Comparison of ENCODE assay signal across 22 mouse cellular contexts in the genomic region with DNA sequence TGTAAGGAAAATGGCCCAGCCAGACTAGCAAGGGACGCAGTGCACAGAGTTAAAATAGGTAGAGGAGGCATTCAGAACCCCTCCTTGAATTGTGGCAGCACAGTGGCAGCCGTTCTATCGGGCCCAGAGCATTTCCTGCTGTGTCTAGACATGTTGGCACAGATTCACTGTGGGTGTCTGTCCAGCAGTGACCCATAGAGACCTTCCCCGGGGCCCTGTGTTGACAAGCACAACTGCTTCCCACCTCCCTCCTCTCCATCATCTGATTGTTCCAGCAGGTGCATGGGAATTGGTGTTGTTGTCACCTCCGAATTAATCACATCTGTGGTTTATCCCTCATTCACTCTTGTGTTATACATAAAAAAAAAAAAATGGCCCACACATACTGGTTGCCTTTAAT.
DNase-seq lines count a peak whose midpoint lies in the region; ATAC-seq lines count a peak whose summit lies in the region.
"Had no signal": no experiment of that assay in that cellular context is flagged by ENCODE, and none has a peak within 500 bp of the region (broad histone marks: within the 10 kb centered on the region; RNA-seq: fewer than 3 reads in every experiment).

No protein-coding gene starts in this region.

- H3K36me3 ChIP-seq in kidney, embryonic 14.5 days (ENCODE audit: control insufficient read depth, insufficient read depth, low read length) = no peaks in the 10 kb centered on the region
- H3K36me3 ChIP-seq: embryonic facial prominence, embryonic 15.5 days; hindbrain, embryonic 12.5 days; limb, embryonic 15.5 days; liver, embryonic 15.5 days had no signal

- ATAC-seq in kidney, embryonic 14.5 days (ENCODE audit: low FRiP score, low TSS enrichment) = no peak
- ATAC-seq: forebrain, embryonic 16.5 days had no signal

- no peak overlapping the region for H3K4me3 ChIP-seq in kidney, embryonic 14.5 days (ENCODE audit: low read length)
- H3K4me3 ChIP-seq: embryonic facial prominence, embryonic 15.5 days; heart, adult 2 months; hindbrain, embryonic 12.5 days; limb, embryonic 15.5 days; liver, embryonic 15.5 days; megakaryocyte, embryonic 14.5 days; myocyte had no signal

- no peaks in the 10 kb centered on the region for H3K27me3 ChIP-seq in kidney, embryonic 14.5 days (ENCODE audit: control insufficient read depth, insufficient read depth, low read length)
- H3K27me3 ChIP-seq: embryonic facial prominence, embryonic 15.5 days; hindbrain, embryonic 12.5 days; limb, embryonic 15.5 days; liver, embryonic 15.5 days; megakaryocyte, embryonic 14.5 days had no signal

- H3K9me3 ChIP-seq in kidney, embryonic 14.5 days (ENCODE audit: control insufficient read depth, low read length) = no peaks in the 10 kb centered on the region
- H3K9me3 ChIP-seq: embryonic facial prominence, embryonic 15.5 days; hindbrain, embryonic 12.5 days; limb, embryonic 15.5 days; liver, embryonic 15.5 days; megakaryocyte, embryonic 14.5 days had no signal

- no peak overlapping the region for H3K9ac ChIP-seq in kidney, embryonic 14.5 days (ENCODE audit: low read depth, low read length)
- H3K9ac ChIP-seq: embryonic facial prominence, embryonic 15.5 days; hindbrain, embryonic 12.5 days; limb, embryonic 15.5 days; liver, embryonic 15.5 days had no signal

- no peak overlapping the region for H3K4me2 ChIP-seq in kidney, embryonic 14.5 days (replicated peaks; ENCODE audit: low read depth, low read length)
- H3K4me2 ChIP-seq: embryonic facial prominence, embryonic 15.5 days; hindbrain, embryonic 12.5 days; limb, embryonic 15.5 days; liver, embryonic 15.5 days had no signal

- peak; percentile 16 to 20 for DNase-seq in heart, postnatal 10 days
- no peak for DNase-seq in heart, postnatal 36 days
- peak; percentile 16 to 44 for DNase-seq in kidney, postnatal 25 days
- DNase-seq in lung, postnatal 10 days = peak; percentile 13
- DNase-seq in lung, postnatal 36 days = no peak
- peak; percentile 44 for DNase-seq in brain, adult 2 months (ENCODE audit: low read depth, low spot score)
- DNase-seq in thymus, postnatal 36 days = no peak
- DNase-seq: adrenal gland, postnatal 36 days; B cell, adult 2 months; cerebellum, adult 2 months; cerebellum, postnatal 36 days; gastrocnemius, postnatal 14 days; thymus, postnatal 25 days had no signal

- WGBS in kidney, embryonic 14.5 days = 41% methylated on average over 5 of the region's 5 CpGs

- intact Hi-C loops in heart, postnatal 10 days (cut with DNase I) = loop anchor here (5.0 kb wide), 1 partner anchor 209 kb away; the partner anchor contains the start of genes Dock4 and Zfp277
- intact Hi-C loops in heart, postnatal 36 days (cut with DNase I) = loop anchor here (10.0 kb wide), 1 partner anchor 212 kb away; the partner anchor contains the start of genes Dock4 and Zfp277

- H3K4me1 ChIP-seq in kidney, embryonic 14.5 days (ENCODE audit: control insufficient read depth, insufficient read depth, low read length) = 0 out of 2 replicates have a peak, but pooled peaks cover 2% of the 10 kb centered on the region
- H3K4me1 ChIP-seq: embryonic facial prominence, embryonic 15.5 days; limb, embryonic 15.5 days; liver, embryonic 15.5 days had no signal

- no peak overlapping the region for H3K27ac ChIP-seq in kidney, embryonic 14.5 days (ENCODE audit: low read depth, low read length)
- H3K27ac ChIP-seq: embryonic facial prominence, embryonic 15.5 days; heart, adult 2 months; hindbrain, embryonic 12.5 days; limb, embryonic 15.5 days; liver, embryonic 15.5 days had no signal

Comparison
In these comparisons a context has a peak if more than half of its experiments do, and no peak if none do; other contexts are left out.
1. DNase-seq: peak in heart, postnatal 10 days (2 of 2), kidney, postnatal 25 days (2 of 2), lung, postnatal 10 days (single experiment) and brain, adult 2 months (single experiment); none in heart, postnatal 36 days (0 of 2), lung, postnatal 36 days (single experiment) and thymus, postnatal 36 days (0 of 2).